Mouse (Mus musculus) liver, embryonic 16.5 days (tissue): Measurements from ENCODE around the gene Slc5a10. TPM values are rescaled to one million over a fixed set of nuclear protein-coding genes. Genes with fewer than 3 reads are reported as not detected.
A peak's percentile ranks its signal among the peaks of the same experiment; 100 is the strongest.

Source experiments
- ATAC-seq: fragments of 200-750 bp; cut with Nextera tagmentation; 2 replicates; pipeline ENCODE4 v1.8.0; 2017; ENCODE audit warnings: low read depth, mild to moderate bottlenecking, moderate number of reproducible peaks, moderate library complexity
- H3K27ac ChIP-seq: fragments of 300-500 bp; sonication (generic); 2 replicates; pipeline ENCODE4 v1.5.1; 2014; ENCODE audit warnings: mild to moderate bottlenecking, low read length
- H3K27me3 ChIP-seq: fragments of 300-500 bp; sonication (generic); 2 replicates; pipeline ENCODE4 v1.6.1; 2014; ENCODE audit warnings: low read depth, low read length, mixed read lengths; ENCODE audit not compliant: control insufficient read depth, insufficient read depth
- H3K36me3 ChIP-seq: fragments of 300-500 bp; sonication (generic); 2 replicates; pipeline ENCODE4 v1.6.1; 2014; ENCODE audit warnings: mild to moderate bottlenecking; ENCODE audit not compliant: control insufficient read depth, insufficient read depth
- H3K4me1 ChIP-seq: fragments of 300-500 bp; sonication (generic); 2 replicates; pipeline ENCODE4 v1.6.1; 2014; ENCODE audit warnings: low read depth, low read length, mixed read lengths; ENCODE audit not compliant: control insufficient read depth
- H3K4me2 ChIP-seq: fragments of 300-500 bp; sonication (generic); 2 replicates; pipeline ENCODE4 v1.6.1; 2014; ENCODE audit warnings: low read depth, low read length, mixed read lengths
- H3K4me3 ChIP-seq: fragments of 300-500 bp; sonication (generic); 2 replicates; pipeline ENCODE4 v1.5.1; 2014; ENCODE audit warnings: low read depth, mild to moderate bottlenecking, low read length
- H3K9ac ChIP-seq: fragments of 300-500 bp; sonication (generic); 2 replicates; pipeline ENCODE4 v1.6.1; 2014; ENCODE audit warnings: low read depth, low read length
- H3K9me3 ChIP-seq: fragments of 300-500 bp; sonication (generic); replicated peaks from 2 replicates; pipeline ENCODE4 v1.6.1; 2016; ENCODE audit warnings: low read length; ENCODE audit not compliant: control insufficient read depth
- WGBS: fragments of 180-500 bp; shearing (Covaris S2); extraction: QIAGEN DNeasy Blood & Tissue Kit; methylation state at CpG from one replicate; pipeline ENCODE4 v1.1.7; 2014; ENCODE audit not compliant: insufficient replicate concordance; 5-methylcytosine and 5-hydroxymethylcytosine counted together
- polyA plus RNA-seq: library from polyadenylated mRNA; unstranded; fragments of >200 nt; fragmentation: Nextera tagmentation; extraction: Ambion mirVana; gene quantifications from 2 replicates; pipeline ENCODE4 v1.2.1, GENCODE M21; 2015

Slc5a10 gene
- polyA plus RNA-seq, 1 experiment from 2014 or later: not detected

GRCm38 (mm10) chr11:61658360-61658922 is 62.2 kb downstream of the Slc5a10 start:
- Histone ChIP-seq H3K36me3 (no peaks in the 10 kb centered on the region), H3K4me1 (no peaks in the 10 kb centered on the region), H3K9ac (no peak overlapping the region), H3K27me3 (no peaks in the 10 kb centered on the region), H3K4me2 (no peak overlapping the region), H3K9me3 (no peaks in the 10 kb centered on the region), H3K27ac (no peak overlapping the region), H3K4me3 (no peak overlapping the region)
- ATAC-seq: no peak
- 78% methylated on average over 3 of the region's 3 CpGs for WGBS

- ATAC-seq: no peak
- Histone ChIP-seq H3K9ac (no peak overlapping the region), H3K4me2 (no peak overlapping the region), H3K36me3 (no peaks in the 10 kb centered on the region), H3K4me1 (no peaks in the 10 kb centered on the region), H3K9me3 (no peaks in the 10 kb centered on the region), H3K27me3 (no peaks in the 10 kb centered on the region), H3K4me3 (no peak overlapping the region), H3K27ac (no peak overlapping the region)
- 60% methylated on average over 2 of the region's 2 CpGs for WGBS
Measured at GRCm38 (mm10) chr11:61657432-61657831, 63.2 kb downstream of the Slc5a10 start.

- no peak overlapping the region for H3K9ac ChIP-seq
- no peaks in the 10 kb centered on the region for H3K4me1 ChIP-seq
- no peak overlapping the region for H3K4me2 ChIP-seq
- no peaks in the 10 kb centered on the region for H3K27me3 ChIP-seq
- no peak overlapping the region for H3K4me3 ChIP-seq
- H3K9me3 ChIP-seq: no peaks in the 10 kb centered on the region
- 36% methylated on average over 6 of the region's 6 CpGs for WGBS
- no peak for ATAC-seq
- no peak overlapping the region for H3K27ac ChIP-seq
- no peaks in the 10 kb centered on the region for H3K36me3 ChIP-seq
Measured at GRCm38 (mm10) chr11:61656148-61656850, 64.3 kb downstream of the Slc5a10 start.

GRCm38 (mm10) chr11:61655649-61656048 is 65.0 kb downstream of the Slc5a10 start:
- WGBS: 41% methylated on average over 4 of the region's 4 CpGs
- ATAC-seq: no peak
- Histone ChIP-seq H3K9ac (no peak overlapping the region), H3K4me2 (no peak overlapping the region), H3K4me3 (no peak overlapping the region), H3K4me1 (no peaks in the 10 kb centered on the region), H3K27ac (no peak overlapping the region), H3K36me3 (no peaks in the 10 kb centered on the region), H3K9me3 (no peaks in the 10 kb centered on the region), H3K27me3 (no peaks in the 10 kb centered on the region)

GRCm38 (mm10) chr11:61654786-61655311 is 65.8 kb downstream of the Slc5a10 start:
- WGBS: 68% methylated on average over 4 of the region's 4 CpGs
- Histone ChIP-seq H3K9me3 (no peaks in the 10 kb centered on the region), H3K9ac (no peak overlapping the region), H3K4me1 (no peaks in the 10 kb centered on the region), H3K4me2 (no peak overlapping the region), H3K4me3 (no peak overlapping the region), H3K36me3 (no peaks in the 10 kb centered on the region), H3K27ac (no peak overlapping the region), H3K27me3 (no peaks in the 10 kb centered on the region)
- no peak for ATAC-seq

- no peaks in the 10 kb centered on the region for H3K36me3 ChIP-seq
- no peaks in the 10 kb centered on the region for H3K4me1 ChIP-seq
- peak overlapping the region; percentile 45 for H3K4me3 ChIP-seq
- H3K27ac ChIP-seq: no peak overlapping the region
- no peak for ATAC-seq
- no peak overlapping the region for H3K4me2 ChIP-seq
- no peak overlapping the region for H3K9ac ChIP-seq
- H3K9me3 ChIP-seq: no peaks in the 10 kb centered on the region
- no peaks in the 10 kb centered on the region for H3K27me3 ChIP-seq
- WGBS: 35% methylated on average over 2 of the region's 2 CpGs
Measured at GRCm38 (mm10) chr11:61653568-61653967, 67.1 kb downstream of the Slc5a10 start.

GRCm38 (mm10) chr11:61652686-61653447 is 67.8 kb downstream of the Slc5a10 start, which contains the start of gene Grap:
Gene Grap (plus strand): TSS chr11:61653265.
- Histone ChIP-seq H3K4me3 (peak within 1 kb of the TSS; percentile 45), H3K27me3 (no peaks in the 10 kb centered on the region), H3K27ac (no peak within 1 kb of the TSS), H3K4me1 (no peaks in the 10 kb centered on the region), H3K4me2 (no peak within 1 kb of the TSS), H3K9me3 (no peaks in the 10 kb centered on the region), H3K36me3 (no peaks in the 10 kb centered on the region), H3K9ac (no peak within 1 kb of the TSS)
- WGBS: 13% methylated on average over 10 of the region's 10 CpGs
- no peak for ATAC-seq

- H3K4me2 ChIP-seq: no peak overlapping the region
- no peak for ATAC-seq
- no peaks in the 10 kb centered on the region for H3K27me3 ChIP-seq
- WGBS: 60% methylated on average over 5 of the region's 5 CpGs
- no peaks in the 10 kb centered on the region for H3K4me1 ChIP-seq
- no peak overlapping the region for H3K9ac ChIP-seq
- H3K4me3 ChIP-seq: no peak overlapping the region
- H3K9me3 ChIP-seq: no peaks in the 10 kb centered on the region
- no peak overlapping the region for H3K27ac ChIP-seq
- H3K36me3 ChIP-seq: no peaks in the 10 kb centered on the region
Measured at GRCm38 (mm10) chr11:61652216-61652615, 68.4 kb downstream of the Slc5a10 start.
